Mouse (Mus musculus): ENCODE data around the gene Nin.
A peak's percentile ranks its signal among the peaks of the same experiment; 100 is the strongest.

Gene Nin

GRCm38 (mm10) chr12:70005103-70005502 is 108.4 kb downstream of the Nin start:
- no peak for DNase-seq

DNA sequence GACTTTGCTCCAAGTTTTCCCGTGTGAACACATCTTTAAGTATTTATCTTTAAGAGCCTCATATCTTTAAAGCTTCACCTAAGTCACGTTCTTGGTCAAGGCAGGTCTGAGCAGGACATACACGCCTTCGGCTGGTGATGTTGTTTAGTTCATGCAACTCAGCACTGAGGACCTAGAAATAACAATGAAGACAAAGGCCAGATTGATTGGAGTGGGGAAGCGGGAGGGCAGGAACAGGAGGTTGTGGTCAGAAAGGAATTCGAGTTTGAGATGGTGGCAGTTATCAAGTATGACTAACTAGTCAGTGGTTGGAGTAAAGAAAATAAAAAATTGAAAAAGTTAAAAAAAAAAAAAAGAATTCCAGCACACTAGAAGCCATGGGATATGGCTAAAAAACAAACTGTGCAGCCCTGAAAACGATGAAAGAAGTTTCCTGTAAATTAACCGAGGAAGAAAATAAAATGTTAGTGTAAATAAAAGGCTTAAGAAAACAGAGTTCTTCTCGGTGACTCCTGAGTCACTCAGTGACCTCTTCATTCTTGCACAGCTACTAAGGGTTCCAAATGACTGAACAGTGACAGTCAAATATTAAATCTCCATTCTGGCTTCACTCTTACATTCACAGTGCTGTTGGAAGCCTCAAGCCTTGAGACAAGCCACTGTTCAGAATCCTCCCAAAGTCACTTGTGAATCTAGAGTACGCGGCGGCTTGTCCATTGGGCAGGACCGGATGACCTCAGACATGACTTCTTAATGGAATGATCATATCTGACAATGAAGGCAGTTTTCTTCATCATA is 115.1 kb downstream of the Nin start:
- no peak for DNase-seq

GRCm38 (mm10) chr12:69995382-69995781 is 118.1 kb downstream of the Nin start:
- DNase-seq: no peak

GRCm38 (mm10) chr12:69986786-69987497 is 126.6 kb downstream of the Nin start, which contains the start of gene Sav1:
Gene Sav1, minus strand, starts transcription at chr12:69987002.
- peak; percentile 84 to 90 for DNase-seq

DNA sequence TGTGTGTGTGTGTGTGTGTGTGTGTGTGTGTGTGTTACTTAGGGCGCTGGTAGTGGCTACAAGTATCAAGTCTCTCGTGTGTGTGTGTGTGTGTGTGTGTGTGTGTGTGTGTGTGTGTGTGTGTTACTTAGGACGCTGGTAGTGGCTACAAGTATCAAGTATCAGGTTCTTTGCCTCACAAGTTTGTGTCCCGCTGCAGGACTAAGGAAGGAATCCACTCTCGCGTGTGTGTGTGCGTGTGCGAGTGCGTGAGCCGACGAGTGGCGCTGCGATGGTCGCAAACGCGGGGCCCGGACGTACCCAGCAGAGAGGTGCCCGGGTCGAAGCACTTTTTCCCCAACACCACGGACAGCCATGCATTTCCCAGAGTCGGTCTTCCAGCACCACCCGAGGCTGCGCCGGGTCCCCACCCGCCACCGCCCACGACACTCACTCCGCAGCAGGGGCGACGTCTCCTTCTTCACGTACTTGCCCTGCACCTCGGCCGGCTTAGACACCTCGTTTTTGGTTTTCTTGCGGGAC is 127.2 kb downstream of the Nin start:
- peak; percentile 48 to 58 for DNase-seq

DNA sequence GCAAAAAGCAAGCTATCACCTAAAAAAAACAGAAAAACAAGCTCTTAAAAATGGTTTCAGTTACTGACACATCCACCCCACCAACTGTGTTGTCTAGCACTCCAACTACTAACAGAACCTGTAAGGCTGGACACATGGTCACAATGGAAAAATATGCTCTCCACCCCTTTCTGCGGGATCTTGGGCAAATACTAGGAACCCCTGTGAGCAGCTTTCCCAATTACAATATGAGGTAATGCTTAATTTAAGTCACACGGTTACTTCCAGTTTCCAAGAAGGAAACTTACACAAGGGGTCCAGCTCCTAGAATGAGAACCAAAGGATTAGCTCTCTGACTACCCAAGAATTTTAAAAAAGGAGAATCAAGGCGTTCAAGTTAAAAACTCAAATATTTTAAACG is 128.0 kb downstream of the Nin start:
- DNase-seq: no peak

DNA sequence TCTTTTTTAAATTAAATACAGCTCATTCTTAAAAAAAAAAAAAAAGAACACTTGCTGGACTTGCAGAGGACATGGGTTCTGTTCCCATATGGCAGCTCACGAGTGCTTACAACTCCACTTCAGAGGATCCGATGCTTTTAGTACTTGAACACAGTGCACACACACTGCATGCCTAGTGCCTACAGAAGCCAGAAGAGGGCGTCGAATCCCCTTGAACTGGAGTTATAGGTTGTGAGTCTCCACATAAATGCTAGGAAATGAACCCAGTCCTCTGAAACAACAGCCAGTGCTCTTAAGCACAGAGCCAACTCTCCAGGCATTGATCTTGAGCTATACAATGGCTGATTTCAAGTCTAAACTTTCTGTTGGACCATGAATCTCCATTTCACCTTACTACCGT is 130.6 kb downstream of the Nin start:
- DNase-seq: no peak

- no peak for DNase-seq
Observed at GRCm38 (mm10) chr12:69977376-69977998, 136.0 kb downstream of the Nin start.

- DNase-seq: no peak
Observed at GRCm38 (mm10) chr12:69976688-69977087, 136.8 kb downstream of the Nin start.

DNA sequence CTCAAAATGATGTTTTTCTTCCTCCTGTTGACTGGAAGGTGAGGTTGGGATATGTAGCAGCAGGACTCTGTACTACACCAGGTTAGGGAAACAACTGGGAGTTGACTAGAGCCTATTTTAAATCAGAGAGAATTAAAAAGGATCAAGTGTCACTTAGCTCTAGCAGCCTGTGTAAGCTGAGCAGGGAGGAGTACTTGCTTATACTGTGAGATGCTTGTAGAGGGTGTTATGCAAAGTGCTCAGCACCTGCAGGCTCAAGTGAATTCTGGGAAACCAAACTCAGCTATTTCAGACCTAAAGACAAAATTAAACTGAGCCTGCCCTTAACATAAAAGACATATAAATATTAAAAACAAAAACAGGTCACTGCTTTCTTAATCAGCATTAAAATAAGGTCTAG is 139.9 kb downstream of the Nin start:
- no peak for DNase-seq

GRCm38 (mm10) chr12:69968154-69968553 is 145.4 kb downstream of the Nin start:
- DNase-seq: peak; percentile 15 to 17

DNA sequence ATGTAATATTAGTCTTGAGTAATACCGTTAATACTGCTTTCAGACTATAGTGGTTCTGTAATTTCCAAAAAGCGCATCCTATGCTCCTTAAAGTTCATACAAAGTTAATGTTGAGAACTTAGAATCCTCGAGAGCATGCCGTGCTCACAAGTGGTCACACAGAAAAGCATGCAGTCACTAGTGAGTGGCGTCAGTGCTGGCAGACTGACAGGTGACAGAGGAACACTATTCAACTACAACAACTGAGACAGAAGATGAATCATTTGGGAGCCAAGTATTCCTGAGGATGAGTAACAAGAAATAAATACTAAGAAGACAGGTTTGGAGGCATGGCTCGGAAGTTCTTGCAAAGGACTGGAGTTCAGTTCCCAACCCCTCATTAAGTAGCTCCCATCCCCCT is 146.4 kb downstream of the Nin start:
- DNase-seq: no peak

DNA sequence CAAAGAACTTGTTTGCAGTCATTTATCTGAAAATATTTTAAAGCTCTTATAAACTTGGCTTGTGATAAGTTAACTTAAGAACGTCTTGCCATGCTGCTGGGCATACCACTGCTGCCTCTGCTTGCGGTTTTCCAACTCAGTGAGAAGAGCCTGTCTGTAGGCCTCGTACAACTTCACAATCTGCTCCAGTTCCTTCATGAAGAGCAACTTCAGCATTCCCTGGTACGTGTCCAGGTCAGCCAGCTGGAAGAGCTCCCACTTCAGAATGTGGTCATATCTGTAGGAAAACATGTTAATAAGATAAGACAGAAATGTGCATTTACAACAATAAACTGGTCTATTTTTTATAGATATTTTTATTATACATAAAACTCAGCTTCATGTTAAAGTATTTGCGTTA is 147.4 kb downstream of the Nin start:
- no peak for DNase-seq

GRCm38 (mm10) chr12:69965644-69966043 is 147.9 kb downstream of the Nin start:
- DNase-seq: no peak

DNA sequence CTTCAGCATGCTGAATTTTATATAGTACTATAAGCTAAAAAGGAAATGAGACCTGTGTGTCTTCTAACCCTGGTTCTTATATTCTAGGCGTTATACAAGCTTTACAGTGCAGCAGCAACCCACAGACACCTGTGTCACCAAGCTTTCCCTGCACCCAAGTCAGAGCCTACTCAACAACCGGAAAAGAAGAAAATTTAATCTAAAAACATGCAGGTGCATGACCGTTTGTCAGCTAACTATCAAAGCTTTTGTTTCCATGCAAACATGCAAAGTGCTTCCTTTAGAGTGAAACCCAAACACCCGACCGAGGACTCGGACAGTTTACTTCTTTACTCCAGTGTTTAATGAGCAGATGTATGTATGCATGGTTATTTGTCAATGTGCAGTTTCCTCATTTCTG is 150.4 kb downstream of the Nin start:
- DNase-seq: no peak

GRCm38 (mm10) chr12:69962468-69962867 is 151.0 kb downstream of the Nin start:
- peak; percentile 54 to 73 for DNase-seq
